Mouse (Mus musculus): ENCODE results near the gene Slc1a1. TPM values are rescaled to one million over a fixed set of nuclear protein-coding genes. Genes with fewer than 3 reads are reported as not detected.

Slc1a1 gene
- polyA plus RNA-seq, 1 experiment: 0.19 TPM

GRCm38 (mm10) chr19:28940135-28940874 lies 105.5 kb downstream of the Slc1a1 start:
- H3K4me1 ChIP-seq (ENCODE audit: control insufficient read depth, insufficient read depth, low read length): no peaks in the 10 kb centered on the region
- no peaks in the 10 kb centered on the region for H3K27me3 ChIP-seq (ENCODE audit: control insufficient read depth, insufficient read depth, low read length)
- H3K4me3 ChIP-seq (ENCODE audit: control insufficient read depth, low read depth, low read length): no peak overlapping the region
- no peaks in the 10 kb centered on the region for H3K36me3 ChIP-seq (ENCODE audit: control insufficient read depth, insufficient read depth, low read length)
- no peak overlapping the region for H3K27ac ChIP-seq (ENCODE audit: control insufficient read depth, insufficient read depth, low read depth, low read length)
- no peak for TF ChIP-seq CTCF (IDR thresholded peaks at IDR 0.05; ENCODE audit: control insufficient read depth, insufficient read depth, insufficient replicate concordance, low read depth, low read length)
- TF ChIP-seq POLR2A (IDR thresholded peaks at IDR 0.05; ENCODE audit: control insufficient read depth, low read depth, low read length): no peak

GRCm38 (mm10) chr19:28941271-28941670 lies 106.4 kb downstream of the Slc1a1 start:
- H3K4me1 ChIP-seq (ENCODE audit: control insufficient read depth, insufficient read depth, low read length): no peaks in the 10 kb centered on the region
- H3K27ac ChIP-seq (ENCODE audit: control insufficient read depth, insufficient read depth, low read depth, low read length): no peak overlapping the region
- H3K36me3 ChIP-seq (ENCODE audit: control insufficient read depth, insufficient read depth, low read length): no peaks in the 10 kb centered on the region
- no peak overlapping the region for H3K4me3 ChIP-seq (ENCODE audit: control insufficient read depth, low read depth, low read length)
- TF ChIP-seq POLR2A (IDR thresholded peaks at IDR 0.05; ENCODE audit: control insufficient read depth, low read depth, low read length) (no peak), CTCF (IDR thresholded peaks at IDR 0.05; ENCODE audit: control insufficient read depth, insufficient read depth, insufficient replicate concordance, low read depth, low read length) (no peak)
- no peaks in the 10 kb centered on the region for H3K27me3 ChIP-seq (ENCODE audit: control insufficient read depth, insufficient read depth, low read length)

GRCm38 (mm10) chr19:28946782-28947181 lies 111.9 kb downstream of the Slc1a1 start:
- Histone ChIP-seq H3K36me3 (ENCODE audit: control insufficient read depth, insufficient read depth, low read length) (no peaks in the 10 kb centered on the region), H3K4me3 (ENCODE audit: control insufficient read depth, low read depth, low read length) (no peak overlapping the region), H3K27ac (ENCODE audit: control insufficient read depth, insufficient read depth, low read depth, low read length) (no peak overlapping the region), H3K4me1 (ENCODE audit: control insufficient read depth, insufficient read depth, low read length) (no peaks in the 10 kb centered on the region), H3K27me3 (ENCODE audit: control insufficient read depth, insufficient read depth, low read length) (no peaks in the 10 kb centered on the region)
- TF ChIP-seq CTCF (IDR thresholded peaks at IDR 0.05; ENCODE audit: control insufficient read depth, insufficient read depth, insufficient replicate concordance, low read depth, low read length) (no peak), POLR2A (IDR thresholded peaks at IDR 0.05; ENCODE audit: control insufficient read depth, low read depth, low read length) (no peak)

GRCm38 (mm10) chr19:28947311-28947710 lies 112.5 kb downstream of the Slc1a1 start:
- Histone ChIP-seq H3K4me3 (ENCODE audit: control insufficient read depth, low read depth, low read length) (no peak overlapping the region), H3K27ac (ENCODE audit: control insufficient read depth, insufficient read depth, low read depth, low read length) (no peak overlapping the region), H3K4me1 (ENCODE audit: control insufficient read depth, insufficient read depth, low read length) (no peaks in the 10 kb centered on the region), H3K27me3 (ENCODE audit: control insufficient read depth, insufficient read depth, low read length) (no peaks in the 10 kb centered on the region), H3K36me3 (ENCODE audit: control insufficient read depth, insufficient read depth, low read length) (no peaks in the 10 kb centered on the region)
- TF ChIP-seq POLR2A (IDR thresholded peaks at IDR 0.05; ENCODE audit: control insufficient read depth, low read depth, low read length) (no peak), CTCF (IDR thresholded peaks at IDR 0.05; ENCODE audit: control insufficient read depth, insufficient read depth, insufficient replicate concordance, low read depth, low read length) (no peak)

DNA sequence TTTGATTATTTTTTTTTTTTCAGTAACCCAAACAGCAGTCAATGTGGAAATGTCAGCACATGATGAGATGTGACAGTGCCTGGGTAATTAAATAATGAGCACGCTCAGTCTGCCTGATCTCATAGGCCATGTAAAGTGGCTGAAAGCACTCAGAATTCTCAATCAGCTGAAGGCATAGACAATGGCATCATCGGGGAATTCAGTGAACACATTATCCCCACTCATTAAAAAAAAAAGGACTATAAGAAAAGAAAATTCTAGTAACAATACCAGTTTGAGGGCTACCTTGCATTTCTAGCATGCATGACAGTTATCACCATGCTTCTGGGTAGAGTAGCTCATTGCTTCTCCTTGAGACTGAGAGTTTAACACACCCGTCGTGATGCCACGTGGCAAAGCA lies 116.4 kb downstream of the Slc1a1 start:
- Histone ChIP-seq H3K27me3 (ENCODE audit: control insufficient read depth, insufficient read depth, low read length) (no peaks in the 10 kb centered on the region), H3K27ac (ENCODE audit: control insufficient read depth, insufficient read depth, low read depth, low read length) (no peak overlapping the region), H3K4me1 (ENCODE audit: control insufficient read depth, insufficient read depth, low read length) (no peaks in the 10 kb centered on the region), H3K36me3 (ENCODE audit: control insufficient read depth, insufficient read depth, low read length) (no peaks in the 10 kb centered on the region), H3K4me3 (ENCODE audit: control insufficient read depth, low read depth, low read length) (no peak overlapping the region)
- no peak for TF ChIP-seq CTCF (IDR thresholded peaks at IDR 0.05; ENCODE audit: control insufficient read depth, insufficient read depth, insufficient replicate concordance, low read depth, low read length)
- TF ChIP-seq POLR2A (IDR thresholded peaks at IDR 0.05; ENCODE audit: control insufficient read depth, low read depth, low read length): no peak

DNA sequence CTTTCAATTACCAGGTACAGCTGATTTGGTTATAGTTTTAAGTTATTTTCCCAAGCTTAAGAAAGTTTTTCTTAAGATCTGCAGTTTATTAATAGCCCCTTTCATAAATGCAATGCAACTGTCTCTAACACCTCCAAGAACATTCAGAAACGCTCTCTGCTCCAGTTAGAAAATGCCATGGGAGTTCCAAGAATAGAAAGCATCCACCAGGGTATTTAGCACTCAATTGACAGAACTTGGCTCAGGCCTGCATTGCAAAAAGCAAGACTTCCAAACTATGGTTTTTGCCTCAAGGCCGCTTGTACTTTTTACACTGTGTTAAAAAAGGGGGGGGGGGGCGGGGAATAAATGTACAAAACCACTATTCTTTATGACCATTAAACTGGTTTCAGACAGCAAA lies 128.3 kb downstream of the Slc1a1 start:
- Histone ChIP-seq H3K27ac (ENCODE audit: control insufficient read depth, insufficient read depth, low read depth, low read length) (no peak overlapping the region), H3K4me1 (ENCODE audit: control insufficient read depth, insufficient read depth, low read length) (peaks cover 9% of the 10 kb centered on the region), H3K36me3 (ENCODE audit: control insufficient read depth, insufficient read depth, low read length) (no peaks in the 10 kb centered on the region), H3K27me3 (ENCODE audit: control insufficient read depth, insufficient read depth, low read length) (no peaks in the 10 kb centered on the region), H3K4me3 (ENCODE audit: control insufficient read depth, low read depth, low read length) (peak overlapping the region; percentile 93; the same call in 1 of the 2 replicates)
- TF ChIP-seq CTCF (IDR thresholded peaks at IDR 0.05; ENCODE audit: control insufficient read depth, insufficient read depth, insufficient replicate concordance, low read depth, low read length) (no peak), POLR2A (IDR thresholded peaks at IDR 0.05; ENCODE audit: control insufficient read depth, low read depth, low read length) (no peak)

DNA sequence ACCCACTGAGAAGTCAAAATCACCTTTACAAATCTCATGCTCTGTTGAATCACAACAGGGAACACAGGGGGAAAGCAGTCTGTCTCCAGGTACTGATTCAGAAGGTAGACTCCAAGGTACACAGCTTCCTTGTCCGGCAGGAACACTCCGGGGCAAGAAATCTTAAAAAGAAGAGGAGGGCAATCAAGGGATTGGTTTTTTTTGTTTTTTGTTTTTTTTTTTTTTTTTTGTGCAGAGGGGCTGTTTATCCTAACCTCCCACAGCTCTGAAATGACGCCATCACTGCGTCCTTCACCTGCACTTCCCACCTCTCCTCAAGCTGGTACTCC lies 128.6 kb downstream of the Slc1a1 start:
- H3K4me1 ChIP-seq (ENCODE audit: control insufficient read depth, insufficient read depth, low read length): peaks cover 9% of the 10 kb centered on the region
- H3K27me3 ChIP-seq (ENCODE audit: control insufficient read depth, insufficient read depth, low read length): no peaks in the 10 kb centered on the region
- peak overlapping the region; percentile 93 for H3K4me3 ChIP-seq (ENCODE audit: control insufficient read depth, low read depth, low read length)
- no peak overlapping the region for H3K27ac ChIP-seq (ENCODE audit: control insufficient read depth, insufficient read depth, low read depth, low read length)
- H3K36me3 ChIP-seq (ENCODE audit: control insufficient read depth, insufficient read depth, low read length): no peaks in the 10 kb centered on the region
- no peak for TF ChIP-seq POLR2A (IDR thresholded peaks at IDR 0.05; ENCODE audit: control insufficient read depth, low read depth, low read length)
- TF ChIP-seq CTCF (IDR thresholded peaks at IDR 0.05; ENCODE audit: control insufficient read depth, insufficient read depth, insufficient replicate concordance, low read depth, low read length): 0 out of 2 replicates have a peak, but pooled peaks have one; percentile 35

Other genes with a start within 250 kb of the Slc1a1 start
- gene Glis3, start 155.0 kb upstream of the Slc1a1 start, polyA plus RNA-seq (2012; rRNA removed): 1.4 and 1.5 TPM in 2 replicates
- gene Plpp6, start 128.9 kb downstream of the Slc1a1 start, polyA plus RNA-seq (2012; rRNA removed): 29.3 and 30.2 TPM in 2 replicates
- 190 and 233 TPM in 2 replicates for gene 4430402I18Rik, start 132.8 kb downstream of the Slc1a1 start, polyA plus RNA-seq (2012; rRNA removed)
- 19.9 and 26.8 TPM in 2 replicates for gene Cdc37l1, start 155.3 kb downstream of the Slc1a1 start, polyA plus RNA-seq (2012; rRNA removed)
- 13.2 and 13.6 TPM in 2 replicates for gene Ak3, start 212.9 kb downstream of the Slc1a1 start, polyA plus RNA-seq (2012; rRNA removed)

All from testis, adult 2 months (tissue).